Mouse (Mus musculus): Measurements from ENCODE around the gene Tnnc2.

Tnnc2 gene

GRCm38 (mm10) chr2:164737377-164738090 is 42.2 kb downstream of the Tnnc2 start:
- DNase-seq (ENCODE audit: low spot score in 2 of 2) = no peak

GRCm38 (mm10) chr2:164735446-164735845 is 44.3 kb downstream of the Tnnc2 start:
- DNase-seq (ENCODE audit: low spot score in 2 of 2) = no peak

- no peak for DNase-seq (ENCODE audit: low spot score in 2 of 2)
These were observed 44.9 kb downstream of the Tnnc2 start for GRCm38 (mm10) chr2:164734839-164735238.

GRCm38 (mm10) chr2:164733259-164733658 is 46.5 kb downstream of the Tnnc2 start:
- no peak for DNase-seq (ENCODE audit: low spot score in 2 of 2)

GRCm38 (mm10) chr2:164731719-164732118 is 48.0 kb downstream of the Tnnc2 start:
- DNase-seq (ENCODE audit: low spot score in 2 of 2) = no peak
